Mouse (Mus musculus): Measurements from ENCODE around the gene P4hb. TPM values are rescaled to one million over a fixed set of nuclear protein-coding genes. Genes with fewer than 3 reads are reported as not detected.
A peak's percentile ranks its signal among the peaks of the same experiment; 100 is the strongest.

P4hb gene
- polyA plus RNA-seq, 1 experiment from 2014 or later, result 263 TPM

DNA sequence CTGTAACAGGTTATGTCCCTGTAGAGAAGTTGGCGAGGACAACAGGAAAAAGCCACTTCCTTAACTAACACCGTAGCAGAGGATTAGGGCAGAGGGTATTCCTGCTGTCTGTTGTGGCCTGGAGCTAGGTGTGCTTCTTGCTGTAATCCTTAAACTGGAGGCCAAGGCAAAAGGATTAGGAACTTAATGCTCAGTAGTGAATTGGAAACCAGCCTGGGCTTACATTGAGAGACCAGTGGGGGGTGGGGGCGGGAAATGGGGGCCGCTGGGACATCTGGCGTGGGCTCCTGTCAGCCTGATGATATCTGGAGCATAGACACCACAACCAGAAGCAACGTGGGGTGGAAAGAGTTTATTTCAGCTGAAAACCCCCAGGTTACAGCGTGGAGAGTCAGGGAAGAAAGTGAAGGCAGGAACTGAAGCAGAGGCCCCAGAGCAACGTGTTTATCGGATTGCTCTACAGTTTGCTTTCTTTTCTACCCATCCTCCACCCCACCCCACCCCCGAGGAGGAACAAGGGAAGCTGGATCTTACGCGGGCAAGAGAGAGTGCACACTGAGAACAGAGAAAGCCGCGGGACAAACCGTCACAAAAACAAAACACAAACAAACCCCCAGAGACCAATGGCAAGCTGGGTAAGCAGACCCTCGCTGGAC lies 62.5 kb downstream of the P4hb start:
- no peaks in the 10 kb centered on the region; the same call in 1 of the 2 replicates for H3K4me1 ChIP-seq (replicated peaks)
- no peak for ATAC-seq (ENCODE audit: low FRiP score, low read depth)
- no peak overlapping the region; the same call in 1 of the 2 replicates for H3K27ac ChIP-seq (replicated peaks)
- 12% methylated on average over 16 of the region's 16 CpGs for WGBS
- no peaks in the 10 kb centered on the region for H3K36me3 ChIP-seq
- peak overlapping the region; percentile 42 for H3K4me2 ChIP-seq
- no peaks in the 10 kb centered on the region for H3K27me3 ChIP-seq
- 0 out of 2 replicates have a peak overlapping the region, but pooled peaks have one; percentile 2 for H3K4me3 ChIP-seq
- no peaks in the 10 kb centered on the region for H3K9me3 ChIP-seq
- H3K9ac ChIP-seq, result no peak overlapping the region

Other genes with a start within 250 kb of the P4hb start
- gene Actg1, start 224.7 kb downstream of the P4hb start, polyA plus RNA-seq (2015; fragmentation: Nextera tagmentation; extraction: Ambion mirVana), result 3,943 and 4,131 TPM in 2 replicates
- gene Fscn2, start 211.7 kb downstream of the P4hb start, polyA plus RNA-seq (2015; fragmentation: Nextera tagmentation; extraction: Ambion mirVana), result 0.88 and 1.6 TPM in 2 replicates
- 95.4 and 110 TPM in 2 replicates for gene Faap100, start 194.5 kb downstream of the P4hb start, polyA plus RNA-seq (2015; fragmentation: Nextera tagmentation; extraction: Ambion mirVana)
- gene Nploc4, start 135.5 kb downstream of the P4hb start, polyA plus RNA-seq (2015; fragmentation: Nextera tagmentation; extraction: Ambion mirVana), result 34.9 and 36.9 TPM in 2 replicates
- gene Tspan10, start 130.6 kb downstream of the P4hb start, polyA plus RNA-seq (2015; fragmentation: Nextera tagmentation; extraction: Ambion mirVana), result not detected in 2 replicates
- gene Pde6g, start 119.8 kb downstream of the P4hb start, polyA plus RNA-seq (2015; fragmentation: Nextera tagmentation; extraction: Ambion mirVana), result 0.22 and 0.51 TPM in 2 replicates
- 11.5 and 12.0 TPM in 2 replicates for gene Oxld1, start 115.2 kb downstream of the P4hb start, polyA plus RNA-seq (2015; fragmentation: Nextera tagmentation; extraction: Ambion mirVana)
- 24.8 and 28.9 TPM in 2 replicates for gene Ccdc137, start 115.1 kb downstream of the P4hb start, polyA plus RNA-seq (2015; fragmentation: Nextera tagmentation; extraction: Ambion mirVana)
- gene Arl16, start 105.6 kb downstream of the P4hb start, polyA plus RNA-seq (2015; fragmentation: Nextera tagmentation; extraction: Ambion mirVana), result 61.5 and 64.1 TPM in 2 replicates
- gene Mrpl12, start 88.6 kb downstream of the P4hb start, polyA plus RNA-seq (2015; fragmentation: Nextera tagmentation; extraction: Ambion mirVana), result 122 and 125 TPM in 2 replicates
- gene Slc25a10, start 81.4 kb downstream of the P4hb start, polyA plus RNA-seq (2015; fragmentation: Nextera tagmentation; extraction: Ambion mirVana), result 31.7 and 31.9 TPM in 2 replicates
- gene Gcgr, start 42.6 kb downstream of the P4hb start, polyA plus RNA-seq (2015; fragmentation: Nextera tagmentation; extraction: Ambion mirVana), result 0.41 and 0.75 TPM in 2 replicates
- 243 and 246 TPM in 2 replicates for gene Mcrip1, start 23.5 kb downstream of the P4hb start, polyA plus RNA-seq (2015; fragmentation: Nextera tagmentation; extraction: Ambion mirVana)
- gene Ppp1r27, start 22.1 kb downstream of the P4hb start, polyA plus RNA-seq (2015; fragmentation: Nextera tagmentation; extraction: Ambion mirVana), result not detected in 2 replicates
- gene Arhgdia, start 8.4 kb upstream of the P4hb start, polyA plus RNA-seq (2015; fragmentation: Nextera tagmentation; extraction: Ambion mirVana), result 492 and 533 TPM in 2 replicates
- 247 and 251 TPM in 2 replicates for gene Alyref, start 25.1 kb upstream of the P4hb start, polyA plus RNA-seq (2015; fragmentation: Nextera tagmentation; extraction: Ambion mirVana)
- gene Anapc11, start 25.2 kb upstream of the P4hb start, polyA plus RNA-seq (2015; fragmentation: Nextera tagmentation; extraction: Ambion mirVana), result 200 and 215 TPM in 2 replicates
- gene Npb, start 35.2 kb upstream of the P4hb start, polyA plus RNA-seq (2015; fragmentation: Nextera tagmentation; extraction: Ambion mirVana), result 0.71 and 1.1 TPM in 2 replicates
- 213 and 226 TPM in 2 replicates for gene Pcyt2, start 44.7 kb upstream of the P4hb start, polyA plus RNA-seq (2015; fragmentation: Nextera tagmentation; extraction: Ambion mirVana)
- gene Sirt7, start 52.0 kb upstream of the P4hb start, polyA plus RNA-seq (2015; fragmentation: Nextera tagmentation; extraction: Ambion mirVana), result 43.4 and 45.6 TPM in 2 replicates
- gene Mafg, start 60.3 kb upstream of the P4hb start, polyA plus RNA-seq (2015; fragmentation: Nextera tagmentation; extraction: Ambion mirVana), result 42.5 and 42.7 TPM in 2 replicates
- 19.0 and 21.3 TPM in 2 replicates for gene Pycr1, start 70.5 kb upstream of the P4hb start, polyA plus RNA-seq (2015; fragmentation: Nextera tagmentation; extraction: Ambion mirVana)
- 0.67 and 1.0 TPM in 2 replicates for gene Myadml2, start 74.9 kb upstream of the P4hb start, polyA plus RNA-seq (2015; fragmentation: Nextera tagmentation; extraction: Ambion mirVana)
- gene Notum, start 87.9 kb upstream of the P4hb start, polyA plus RNA-seq (2015; fragmentation: Nextera tagmentation; extraction: Ambion mirVana), result 2.2 and 2.3 TPM in 2 replicates
- gene Aspscr1, start 99.7 kb upstream of the P4hb start, polyA plus RNA-seq (2015; fragmentation: Nextera tagmentation; extraction: Ambion mirVana), result 140 and 154 TPM in 2 replicates
- gene Cenpx, start 140.5 kb upstream of the P4hb start, polyA plus RNA-seq (2015; fragmentation: Nextera tagmentation; extraction: Ambion mirVana), result 107 and 109 TPM in 2 replicates
- 74.9 and 81.2 TPM in 2 replicates for gene Lrrc45, start 140.7 kb upstream of the P4hb start, polyA plus RNA-seq (2015; fragmentation: Nextera tagmentation; extraction: Ambion mirVana)
- 540 and 587 TPM in 2 replicates for gene Rac3, start 148.2 kb upstream of the P4hb start, polyA plus RNA-seq (2015; fragmentation: Nextera tagmentation; extraction: Ambion mirVana)
- gene Dcxr, start 154.0 kb upstream of the P4hb start, polyA plus RNA-seq (2015; fragmentation: Nextera tagmentation; extraction: Ambion mirVana), result 8.8 and 10.4 TPM in 2 replicates
- gene Cbr2, start 158.9 kb upstream of the P4hb start, polyA plus RNA-seq (2015; fragmentation: Nextera tagmentation; extraction: Ambion mirVana), result 0.97 and 2.1 TPM in 2 replicates
- 2.1 and 2.9 TPM in 2 replicates for gene Hmga1b, start 189.5 kb upstream of the P4hb start, polyA plus RNA-seq (2015; fragmentation: Nextera tagmentation; extraction: Ambion mirVana)
- 119 and 141 TPM in 2 replicates for gene Rfng, start 211.0 kb upstream of the P4hb start, polyA plus RNA-seq (2015; fragmentation: Nextera tagmentation; extraction: Ambion mirVana)
- 275 and 300 TPM in 2 replicates for gene Gps1, start 211.0 kb upstream of the P4hb start, polyA plus RNA-seq (2015; fragmentation: Nextera tagmentation; extraction: Ambion mirVana)
- gene Dus1l, start 223.2 kb upstream of the P4hb start, polyA plus RNA-seq (2015; fragmentation: Nextera tagmentation; extraction: Ambion mirVana), result 45.2 and 48.6 TPM in 2 replicates

All from hindbrain, embryonic 15.5 days (tissue).